Mouse (Mus musculus) left cerebral cortex, postnatal 25 days (tissue): ENCODE data around the gene Cpped1. TPM values are rescaled to one million over a fixed set of nuclear protein-coding genes. Genes with fewer than 3 reads are reported as not detected.

Source experiments
- DNase-seq, 2 experiments: peaks; one replicate each; pipeline ENCODE4 v3.0.0; 2022; ENCODE audit warnings: low spot score in 2 of 2, mixed read lengths in 1 of 2
- intact Hi-C: fragments of 180-260 bp; cut with DNase I; formaldehyde crosslinking; loops from one replicate; pipeline ENCODE4 v1.15.1; 2025
- total RNA-seq, 2 experiments: library from RNA; stranded (reverse); gene quantifications; 2 replicates each; pipeline ENCODE4 v1.2.3; 2021

Cpped1 gene
- total RNA-seq, 2 experiments from 2014 or later = 37.9 to 40.0 TPM

GRCm38 (mm10) chr16:11778715-11779460 is 130.4 kb downstream of the Cpped1 start:
- intact Hi-C loops = no loop called here
- DNase-seq = peak; percentile 46 to 67

GRCm38 (mm10) chr16:11778191-11778590 is 131.1 kb downstream of the Cpped1 start:
- intact Hi-C loops = no loop called here
- peak; percentile 6 to 41 for DNase-seq

GRCm38 (mm10) chr16:11776528-11776927 is 132.7 kb downstream of the Cpped1 start:
- intact Hi-C loops = no loop called here
- DNase-seq = no peak

GRCm38 (mm10) chr16:11774321-11774720 is 134.9 kb downstream of the Cpped1 start:
- DNase-seq = no peak
- intact Hi-C loops = no loop called here

DNA sequence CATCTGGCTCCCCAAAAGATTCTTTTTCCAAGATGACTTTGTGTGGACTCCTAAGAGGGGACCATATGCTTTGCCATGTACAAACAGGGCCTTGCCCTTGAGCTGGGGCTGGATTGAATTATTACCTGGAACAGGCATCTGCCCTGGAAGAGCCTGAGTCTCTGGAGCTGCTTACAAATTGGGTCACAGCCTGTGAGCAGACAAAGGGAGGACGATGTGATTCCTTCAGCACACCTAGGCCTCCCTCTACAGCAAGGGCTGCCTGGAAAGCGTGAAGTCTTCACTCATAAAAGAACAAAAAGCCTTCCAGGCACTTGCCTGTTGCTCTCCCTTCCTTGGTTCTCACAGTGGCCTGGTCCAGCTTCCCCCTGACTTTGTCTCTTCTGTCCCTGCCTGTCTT is 136.9 kb downstream of the Cpped1 start:
- DNase-seq = no peak
- intact Hi-C loops = no loop called here

DNA sequence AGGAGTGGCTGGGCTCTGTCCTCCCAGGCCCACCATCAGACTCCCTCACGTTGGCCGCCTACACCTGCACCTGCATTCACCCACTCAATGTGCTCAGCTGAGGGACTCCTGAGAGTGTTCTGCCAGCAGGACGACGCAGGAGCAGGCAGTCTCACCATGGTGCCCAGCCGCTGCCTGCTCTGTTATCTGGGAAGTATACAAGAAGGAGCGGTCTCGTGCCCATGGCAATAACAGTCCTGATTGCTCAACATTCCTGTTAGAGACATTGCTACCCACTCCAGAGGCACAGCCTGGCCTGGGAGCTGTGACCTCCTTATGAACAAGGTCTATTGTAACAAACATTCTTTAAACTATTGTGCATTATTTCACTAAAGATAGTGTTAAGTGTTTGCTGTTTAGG is 151.3 kb downstream of the Cpped1 start:
- DNase-seq = no peak
- intact Hi-C loops = no loop called here

DNA sequence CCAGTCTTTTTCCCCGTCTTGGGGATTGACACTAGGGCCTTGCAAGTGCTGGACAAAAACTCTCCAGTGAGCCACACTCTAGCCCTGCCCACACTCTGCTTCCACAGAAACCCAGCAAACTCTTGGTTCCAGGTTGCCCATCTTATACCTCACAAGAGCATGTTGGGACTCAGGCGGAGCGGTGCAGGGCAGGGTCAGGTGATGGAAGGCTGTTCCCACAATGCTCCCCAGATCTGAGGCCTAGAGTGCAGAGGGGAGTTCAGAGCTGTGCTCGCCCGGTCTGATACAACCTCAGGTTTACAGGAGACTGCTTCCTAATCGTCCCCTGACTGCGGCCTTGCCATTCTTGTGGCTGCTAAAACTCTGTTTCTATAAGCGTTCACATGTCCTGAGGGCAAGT is 151.8 kb downstream of the Cpped1 start:
- intact Hi-C loops = no loop called here
- no peak for DNase-seq

DNA sequence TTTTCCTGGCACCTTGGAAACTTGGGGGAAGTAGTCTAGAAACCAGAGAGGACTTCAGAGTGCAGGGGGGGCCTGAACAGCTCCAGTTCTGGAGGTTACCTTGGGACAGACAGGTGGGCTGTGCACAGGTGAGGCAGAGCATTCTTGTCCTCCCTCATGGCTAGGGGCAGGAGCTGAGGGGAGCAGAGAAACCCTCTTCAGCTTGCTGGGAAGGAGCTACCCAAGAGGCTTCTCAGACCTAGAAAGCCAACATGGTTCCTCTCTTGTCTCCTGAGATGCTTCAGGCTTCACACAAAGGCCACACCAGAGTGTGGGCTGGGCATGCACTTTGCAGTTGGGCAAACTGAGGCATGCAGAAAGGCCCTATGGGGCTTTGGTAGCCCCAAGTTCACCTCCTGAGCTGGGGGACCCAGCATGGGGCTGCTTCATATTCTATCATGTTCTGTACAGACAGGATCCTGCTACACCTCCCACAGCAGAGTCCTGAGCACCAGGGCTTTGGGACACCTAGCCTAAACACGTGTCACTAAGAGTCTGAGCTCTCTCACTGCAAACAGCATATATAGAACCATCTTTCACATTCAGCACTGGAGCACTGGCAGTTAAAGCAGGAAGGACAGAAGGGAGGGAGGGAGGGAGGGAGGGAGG is 152.5 kb downstream of the Cpped1 start:
- no peak for DNase-seq
- intact Hi-C loops = no loop called here

DNA sequence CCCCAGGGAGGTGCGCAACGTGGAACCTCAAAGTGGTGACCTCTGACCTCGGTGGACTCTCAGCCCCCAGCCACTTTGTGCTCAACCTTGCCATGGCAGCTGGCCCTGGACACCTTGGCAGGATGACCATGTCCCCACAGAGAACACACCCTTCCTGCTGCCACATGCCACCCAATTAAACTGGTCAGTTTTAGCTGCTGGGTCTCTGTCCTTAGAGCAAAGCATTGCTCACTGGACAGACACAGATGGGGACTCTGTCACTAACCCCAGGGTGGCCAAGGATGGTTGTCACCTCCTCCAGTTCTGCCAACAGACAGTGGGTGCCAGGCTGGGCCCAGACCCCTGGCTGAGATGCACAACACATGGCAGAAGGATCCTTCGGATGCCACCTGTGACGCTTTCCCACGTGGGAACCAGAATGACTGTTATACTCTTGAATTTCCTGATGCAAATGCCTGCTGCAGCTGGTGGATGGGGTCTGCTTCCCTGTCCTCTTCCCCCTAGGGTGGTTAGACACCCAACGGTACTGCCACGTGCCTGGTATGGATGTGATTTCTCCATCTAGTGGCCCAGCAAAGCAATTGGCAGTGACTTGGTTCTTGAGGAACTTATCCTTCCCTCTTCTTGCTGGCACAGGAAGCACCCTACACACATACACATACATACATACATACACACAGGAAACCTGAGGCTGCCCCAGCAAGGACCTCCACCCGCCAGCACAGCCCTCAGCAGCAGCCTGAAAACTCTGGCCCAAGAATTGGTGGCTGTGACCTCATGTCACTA is 153.8 kb downstream of the Cpped1 start:
- no peak for DNase-seq
- intact Hi-C loops = no loop called here

DNA sequence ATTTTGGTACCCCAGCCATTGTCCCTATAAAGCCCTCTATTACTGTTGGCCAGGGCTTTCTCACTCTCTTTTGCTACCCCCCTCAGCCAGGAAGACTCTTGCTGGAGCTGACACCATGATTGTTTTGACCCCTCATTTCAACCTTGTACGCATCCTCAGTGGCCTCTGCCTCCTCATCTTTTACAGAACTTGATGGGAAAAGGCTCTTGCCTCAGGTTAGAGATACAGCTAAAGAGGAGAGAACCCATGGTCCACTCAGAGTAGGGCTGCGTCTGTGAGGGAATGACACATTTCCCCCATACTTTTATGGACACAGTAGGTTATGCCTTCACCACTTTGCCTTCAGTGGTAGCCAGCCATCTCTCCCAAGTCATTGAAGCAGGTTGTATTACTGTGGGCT is 155.1 kb downstream of the Cpped1 start:
- intact Hi-C loops = no loop called here
- no peak for DNase-seq

Other genes with a start within 250 kb of the Cpped1 start
- gene Shisa9, start 74.7 kb upstream of the Cpped1 start, total RNA-seq = 10 to 100 TPM; 68.1 to 71.7 TPM